Mouse (Mus musculus) kidney, embryonic 16.5 days (tissue): ENCODE measurements at regions not wholly inside any gene's neighbourhood (a gene's known extent, or its start where the extent isn't known, plus 50 kb on each side); places are given as distances from the start of the nearest gene placed in this dataset.

Source experiments
- ATAC-seq: fragments of 200-750 bp; cut with Nextera tagmentation; 2 replicates; pipeline ENCODE4 v1.8.0; 2017; ENCODE audit warnings: moderate TSS enrichment; ENCODE audit not compliant: low FRiP score, low TSS enrichment
- H3K27ac ChIP-seq: fragments of 300-500 bp; sonication (generic); 2 replicates; pipeline ENCODE4 v1.5.1; 2014; ENCODE audit warnings: low read length
- H3K27me3 ChIP-seq: fragments of 300-500 bp; sonication (generic); 2 replicates; pipeline ENCODE4 v1.6.1; 2014; ENCODE audit warnings: low read length, control low read depth, mixed read lengths; ENCODE audit not compliant: insufficient read depth
- H3K36me3 ChIP-seq: fragments of 300-500 bp; sonication (generic); 2 replicates; pipeline ENCODE4 v1.6.1; 2014; ENCODE audit warnings: low read length, control low read depth, mixed read lengths; ENCODE audit not compliant: insufficient read depth
- H3K4me1 ChIP-seq: fragments of 300-500 bp; sonication (generic); 2 replicates; pipeline ENCODE4 v1.6.1; 2014; ENCODE audit warnings: low read length, control low read depth, mixed read lengths; ENCODE audit not compliant: insufficient read depth
- H3K4me2 ChIP-seq: fragments of 300-500 bp; sonication (generic); replicated peaks from 2 replicates; pipeline ENCODE4 v1.6.1; 2014; ENCODE audit warnings: low read depth, low read length
- H3K4me3 ChIP-seq: fragments of 300-500 bp; sonication (generic); 2 replicates; pipeline ENCODE4 v1.5.1; 2014; ENCODE audit warnings: mild to moderate bottlenecking, low read length
- H3K9ac ChIP-seq: fragments of 300-500 bp; sonication (generic); replicated peaks from 2 replicates; pipeline ENCODE4 v1.6.1; 2014; ENCODE audit warnings: low read length
- H3K9me3 ChIP-seq: fragments of 300-500 bp; sonication (generic); 2 replicates; pipeline ENCODE4 v1.6.1; 2016; ENCODE audit warnings: low read length, control low read depth
- WGBS: fragments of 180-500 bp; shearing (Covaris S2); extraction: QIAGEN DNeasy Blood & Tissue Kit; methylation state at CpG from one replicate; pipeline ENCODE4 v1.1.7; 2014; 5-methylcytosine and 5-hydroxymethylcytosine counted together

DNA sequence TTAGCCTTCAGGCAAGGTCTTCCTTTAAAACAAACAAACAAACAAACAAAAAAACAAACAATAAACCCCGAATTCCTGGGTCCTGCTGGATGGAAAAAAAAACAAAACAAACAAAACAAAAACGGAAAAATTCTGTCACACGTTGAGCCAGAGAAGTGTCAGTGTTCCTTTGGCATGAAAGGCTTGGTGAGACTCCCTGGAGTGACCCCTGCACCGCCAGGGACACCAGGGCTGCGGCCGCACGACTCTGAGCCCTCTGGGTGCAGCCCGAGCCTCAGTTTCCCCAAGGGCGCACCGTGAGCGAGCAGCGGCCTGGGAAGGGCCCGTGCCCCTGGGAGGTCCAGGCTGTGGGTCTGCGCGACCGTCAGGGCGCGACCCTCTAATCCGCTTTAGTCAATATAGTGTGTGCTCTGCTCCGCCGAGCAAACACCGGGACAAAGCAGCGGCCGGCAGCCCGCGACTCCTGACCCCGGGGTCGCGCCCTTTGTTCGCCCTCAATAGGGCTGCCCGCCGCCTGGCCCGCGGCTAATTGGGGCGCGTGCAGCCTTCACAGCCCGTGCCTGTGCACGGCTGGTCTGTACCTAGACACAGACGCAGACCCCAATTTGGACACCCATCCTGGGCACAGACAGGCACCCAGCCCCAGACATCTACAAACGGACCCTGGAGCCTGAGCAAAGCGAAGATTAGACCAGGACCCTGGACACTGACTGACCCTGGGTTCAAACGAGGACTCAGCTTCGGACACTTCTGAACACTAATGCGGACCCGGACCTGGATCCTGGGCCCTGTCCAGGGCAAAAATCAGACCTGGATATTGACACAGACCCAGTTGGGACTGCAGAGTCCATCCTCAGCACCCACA lies 74.0 kb upstream of the Ppara start:
- ATAC-seq: no peak
- H3K4me2 ChIP-seq: peak overlapping the region; percentile 28
- peaks cover 4% of the 10 kb centered on the region for H3K27me3 ChIP-seq
- H3K9me3 ChIP-seq: no peaks in the 10 kb centered on the region
- no peak overlapping the region for H3K27ac ChIP-seq
- no peaks in the 10 kb centered on the region for H3K36me3 ChIP-seq
- H3K9ac ChIP-seq: peak overlapping the region; percentile 44; the same call in 1 of the 2 replicates
- 18% methylated on average over 45 of the region's 45 CpGs for WGBS
- H3K4me3 ChIP-seq: peak overlapping the region; percentile 15; the same call in 1 of the 2 replicates
- H3K4me1 ChIP-seq: peaks cover 13% of the 10 kb centered on the region

DNA sequence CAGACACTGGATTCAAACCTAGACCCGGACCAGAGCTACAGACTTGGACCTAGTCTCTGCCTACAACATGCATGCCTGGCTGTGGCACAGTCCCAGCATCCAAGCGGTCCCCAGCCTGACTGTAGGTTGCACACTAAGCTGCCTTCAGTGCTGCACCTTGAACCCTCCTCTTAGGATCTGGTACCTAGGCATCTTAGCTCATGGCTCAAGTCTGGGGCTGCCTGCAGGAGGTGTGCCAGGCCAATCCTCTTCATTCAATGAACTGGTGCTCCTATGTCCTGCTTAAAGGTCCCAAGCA lies 73.4 kb upstream of the Ppara start:
- H3K36me3 ChIP-seq: no peaks in the 10 kb centered on the region
- peaks cover 4% of the 10 kb centered on the region for H3K27me3 ChIP-seq
- 95% methylated on average over 2 of the region's 2 CpGs for WGBS
- H3K9me3 ChIP-seq: no peaks in the 10 kb centered on the region
- H3K4me2 ChIP-seq: no peak overlapping the region
- no peak overlapping the region for H3K4me3 ChIP-seq
- no peak for ATAC-seq
- H3K27ac ChIP-seq: no peak overlapping the region
- peaks cover 7% of the 10 kb centered on the region for H3K4me1 ChIP-seq
- H3K9ac ChIP-seq: no peak overlapping the region

DNA sequence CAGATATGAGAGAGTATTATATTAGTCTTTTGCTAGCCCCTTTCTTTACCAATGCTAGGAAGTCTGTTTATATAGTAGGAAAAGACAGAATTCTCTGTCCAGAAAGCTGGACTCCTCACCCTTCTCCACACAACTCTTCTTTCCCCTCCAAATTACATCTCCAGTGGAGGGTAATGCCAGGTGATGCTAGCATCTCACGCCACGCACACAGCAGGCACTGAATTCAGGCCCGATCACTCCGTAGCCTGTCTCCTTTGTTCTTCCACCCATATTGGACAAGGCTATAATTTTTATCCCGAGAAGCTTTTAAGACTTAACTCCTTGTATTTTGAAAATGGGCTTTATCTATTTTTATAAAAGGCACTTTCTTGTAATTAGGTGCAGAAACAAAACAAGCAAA lies 73.0 kb upstream of the Ppara start:
- no peak for ATAC-seq
- no peaks in the 10 kb centered on the region for H3K9me3 ChIP-seq
- peaks cover 4% of the 10 kb centered on the region for H3K27me3 ChIP-seq
- no peak overlapping the region for H3K27ac ChIP-seq
- 91% methylated on average over 5 of the region's 5 CpGs for WGBS
- H3K4me2 ChIP-seq: no peak overlapping the region
- no peaks in the 10 kb centered on the region for H3K36me3 ChIP-seq
- H3K4me3 ChIP-seq: no peak overlapping the region
- H3K4me1 ChIP-seq: peaks cover 6% of the 10 kb centered on the region
- H3K9ac ChIP-seq: no peak overlapping the region

GRCm38 (mm10) chr15:85662271-85662670 lies 72.5 kb upstream of the Ppara start:
- WGBS: 86% methylated on average over 8 of the region's 8 CpGs
- H3K4me1 ChIP-seq: peaks cover 5% of the 10 kb centered on the region
- H3K4me2 ChIP-seq: no peak overlapping the region
- peaks cover 4% of the 10 kb centered on the region for H3K27me3 ChIP-seq
- H3K36me3 ChIP-seq: no peaks in the 10 kb centered on the region
- no peak overlapping the region for H3K4me3 ChIP-seq
- ATAC-seq: no peak
- H3K27ac ChIP-seq: no peak overlapping the region
- no peaks in the 10 kb centered on the region for H3K9me3 ChIP-seq
- H3K9ac ChIP-seq: no peak overlapping the region

GRCm38 (mm10) chr15:85662673-85663072 lies 72.1 kb upstream of the Ppara start:
- WGBS: 84% methylated on average over 4 of the region's 4 CpGs
- Histone ChIP-seq H3K36me3 (no peaks in the 10 kb centered on the region), H3K9me3 (no peaks in the 10 kb centered on the region), H3K4me3 (no peak overlapping the region), H3K27me3 (peaks cover 4% of the 10 kb centered on the region), H3K9ac (no peak overlapping the region), H3K4me1 (peaks cover 9% of the 10 kb centered on the region), H3K4me2 (no peak overlapping the region), H3K27ac (no peak overlapping the region)
- no peak for ATAC-seq

- H3K36me3 ChIP-seq: no peaks in the 10 kb centered on the region
- peak overlapping the region; percentile 84 for H3K27ac ChIP-seq
- peaks cover 12% of the 10 kb centered on the region for H3K4me1 ChIP-seq
- H3K9ac ChIP-seq: 0 out of 2 replicates have a peak overlapping the region, but pooled peaks have one; percentile 22
- H3K9me3 ChIP-seq: no peaks in the 10 kb centered on the region
- ATAC-seq: 0 out of 2 replicates have a peak, but pooled peaks have one; percentile 39
- WGBS: 83% methylated on average over 17 of the region's 17 CpGs
- no peak overlapping the region for H3K4me3 ChIP-seq
- H3K4me2 ChIP-seq: no peak overlapping the region
- peaks cover 4% of the 10 kb centered on the region; the same call in 1 of the 2 replicates for H3K27me3 ChIP-seq
Observed at GRCm38 (mm10) chr15:85663757-85664431, 70.9 kb upstream of the Ppara start.

GRCm38 (mm10) chr15:85664432-85664828 lies 70.4 kb upstream of the Ppara start:
- Histone ChIP-seq H3K36me3 (no peaks in the 10 kb centered on the region), H3K4me2 (no peak overlapping the region), H3K9me3 (no peaks in the 10 kb centered on the region), H3K27me3 (peaks cover 4% of the 10 kb centered on the region; the same call in 1 of the 2 replicates), H3K27ac (peak overlapping the region; percentile 84), H3K9ac (0 out of 2 replicates have a peak overlapping the region, but pooled peaks have one; percentile 22), H3K4me1 (peaks cover 18% of the 10 kb centered on the region), H3K4me3 (no peak overlapping the region)
- 71% methylated on average over 10 of the region's 10 CpGs for WGBS
- ATAC-seq: no peak

- Histone ChIP-seq H3K36me3 (no peaks in the 10 kb centered on the region), H3K4me3 (no peak overlapping the region), H3K9me3 (no peaks in the 10 kb centered on the region), H3K27ac (no peak overlapping the region), H3K27me3 (peaks cover 4% of the 10 kb centered on the region; the same call in 1 of the 2 replicates), H3K4me1 (peaks cover 23% of the 10 kb centered on the region), H3K4me2 (no peak overlapping the region), H3K9ac (no peak overlapping the region)
- ATAC-seq: no peak
- WGBS: 79% methylated on average over 12 of the region's 12 CpGs
Observed at GRCm38 (mm10) chr15:85665181-85665821, 69.5 kb upstream of the Ppara start.

GRCm38 (mm10) chr15:85666496-85666895 lies 68.3 kb upstream of the Ppara start:
- H3K27me3 ChIP-seq: no peaks in the 10 kb centered on the region
- no peak overlapping the region for H3K27ac ChIP-seq
- no peaks in the 10 kb centered on the region for H3K9me3 ChIP-seq
- H3K4me2 ChIP-seq: no peak overlapping the region
- peaks cover 18% of the 10 kb centered on the region for H3K4me1 ChIP-seq
- no peak for ATAC-seq
- no peak overlapping the region for H3K9ac ChIP-seq
- H3K4me3 ChIP-seq: no peak overlapping the region
- 80% methylated on average over 9 of the region's 9 CpGs for WGBS
- H3K36me3 ChIP-seq: no peaks in the 10 kb centered on the region
